Mouse (Mus musculus): Measurements from ENCODE around the gene H2afx. TPM values are rescaled to one million over a fixed set of nuclear protein-coding genes. Genes with fewer than 3 reads are reported as not detected.
"Not testable (repeated sequence)": the region's sequence is repeated elsewhere in the genome, so short reads cannot be mapped to it uniquely, and the experiment has no call there.

The H2afx gene
- polyA plus RNA-seq, 1 experiment from 2014 or later = 363 TPM

DNA sequence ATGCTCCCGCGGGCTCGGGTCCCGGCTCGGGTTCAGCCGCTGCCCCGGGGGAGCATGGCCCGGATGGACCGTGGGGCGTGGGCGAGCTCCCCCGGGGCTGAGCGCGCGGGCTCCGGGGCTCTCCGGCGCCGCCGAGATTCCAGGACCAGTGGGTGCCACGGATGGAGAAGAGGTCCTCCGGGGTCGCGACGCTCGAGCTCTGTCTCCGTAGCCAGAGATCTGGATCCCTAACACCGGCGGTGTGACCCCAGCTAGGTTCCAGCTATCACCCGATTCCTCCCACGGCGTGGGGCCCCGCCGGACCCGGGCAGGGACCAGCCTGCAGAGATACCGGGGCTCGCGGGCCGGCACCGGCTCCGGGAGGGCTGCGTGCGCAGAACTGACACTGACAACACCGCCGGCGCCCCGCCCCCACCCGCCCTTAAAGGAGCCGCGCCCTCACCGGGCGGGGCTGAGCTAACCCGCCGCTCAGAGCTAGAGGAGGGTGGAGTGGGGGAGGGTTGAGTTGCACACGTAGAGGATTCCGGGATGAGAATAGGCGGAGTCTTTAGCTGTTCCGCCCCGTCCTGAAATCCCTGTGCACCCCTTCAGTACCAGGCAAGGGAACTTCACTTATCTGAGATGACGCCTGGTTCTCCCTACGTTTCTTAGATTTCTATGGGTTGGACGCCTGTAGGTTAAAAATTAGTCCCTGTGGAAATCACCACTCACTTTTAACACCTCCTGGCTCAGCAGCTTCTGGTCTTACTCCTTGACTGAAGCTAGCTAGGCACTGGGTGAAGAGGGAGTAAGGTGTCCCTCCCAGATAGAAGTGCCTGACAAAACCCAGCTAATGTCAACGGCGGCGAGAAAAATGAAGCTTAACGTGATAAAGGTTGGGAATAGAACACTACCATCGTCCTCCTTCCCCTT lies 14.4 kb upstream of the H2afx start, which contains the start of gene C2cd2l:
Gene C2cd2l, minus strand, starts transcription at position 399 of the 912 bp plus-strand sequence.
- Histone ChIP-seq H3K9ac (replicated peaks) (peak within 1 kb of the TSS; percentile 91), H3K9me3 (no peaks in the 10 kb centered on the region), H3K36me3 (peaks cover 17% of the 10 kb centered on the region), H3K27me3 (no peaks in the 10 kb centered on the region; the same call in 1 of the 2 replicates), H3K27ac (replicated peaks) (peak within 1 kb of the TSS; percentile 80), H3K4me1 (peaks cover 34% of the 10 kb centered on the region), H3K4me3 (peak within 1 kb of the TSS; percentile 95), H3K4me2 (replicated peaks) (peak within 1 kb of the TSS; percentile 92)
- ATAC-seq (ENCODE audit: low FRiP score, low read depth) = peak; percentile 98
- under 1% methylated on average over 66 of the region's 67 CpGs for WGBS

DNA sequence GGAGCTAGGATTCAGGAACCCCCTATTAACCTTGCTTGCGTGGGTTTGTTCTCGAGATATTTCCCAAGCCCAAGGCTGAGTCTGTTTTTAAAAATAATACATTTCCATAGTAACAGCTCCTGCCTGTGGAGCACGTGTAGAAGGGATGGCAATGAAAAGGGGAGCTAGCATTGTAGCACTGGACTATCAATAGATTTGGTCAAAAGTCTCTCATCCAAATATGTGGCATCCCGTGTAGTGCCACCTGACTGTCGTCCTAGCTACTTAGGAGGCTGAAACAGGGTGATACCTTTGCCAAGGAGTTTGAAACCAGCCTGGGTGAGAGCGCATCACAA lies 13.7 kb upstream of the H2afx start:
- Histone ChIP-seq H3K4me2 (replicated peaks) (peak overlapping the region; percentile 92), H3K4me1 (peaks cover 36% of the 10 kb centered on the region), H3K9ac (replicated peaks) (peak overlapping the region; percentile 47), H3K27ac (replicated peaks) (peak overlapping the region; percentile 80), H3K36me3 (peaks cover 11% of the 10 kb centered on the region), H3K9me3 (no peaks in the 10 kb centered on the region), H3K27me3 (no peaks in the 10 kb centered on the region; the same call in 1 of the 2 replicates), H3K4me3 (peak overlapping the region; percentile 95)
- ATAC-seq (ENCODE audit: low FRiP score, low read depth) = no peak
- WGBS = 22% methylated on average over 6 of the region's 6 CpGs

DNA sequence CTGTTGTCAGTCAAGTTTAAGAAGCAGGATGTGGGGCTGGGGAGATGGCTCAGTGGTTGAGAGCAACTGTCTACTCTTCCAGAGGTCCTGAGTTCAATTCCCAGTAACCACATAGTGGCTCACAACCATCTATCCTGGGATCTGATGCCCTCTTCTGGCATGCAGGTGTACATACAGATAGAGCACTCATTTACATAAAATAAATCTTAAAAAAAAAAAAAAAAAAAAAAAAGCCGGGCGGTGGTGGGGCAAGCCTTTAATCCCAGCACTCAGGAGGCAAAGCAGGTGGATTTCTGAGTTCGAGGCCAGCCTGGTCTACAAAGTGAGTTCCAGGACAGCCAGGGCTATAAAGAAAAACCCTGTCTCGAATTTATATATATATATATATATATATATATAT lies 10.8 kb upstream of the H2afx start:
- 74% methylated on average over 4 of the region's 4 CpGs for WGBS
- H3K27ac ChIP-seq (replicated peaks); H3K4me2 ChIP-seq (replicated peaks); ATAC-seq (ENCODE audit: low FRiP score, low read depth); H3K9me3 ChIP-seq; H3K36me3 ChIP-seq; H3K9ac ChIP-seq (replicated peaks); H3K27me3 ChIP-seq; H3K4me3 ChIP-seq: not testable (repeated sequence)
- peaks cover 34% of the 10 kb centered on the region for H3K4me1 ChIP-seq

DNA sequence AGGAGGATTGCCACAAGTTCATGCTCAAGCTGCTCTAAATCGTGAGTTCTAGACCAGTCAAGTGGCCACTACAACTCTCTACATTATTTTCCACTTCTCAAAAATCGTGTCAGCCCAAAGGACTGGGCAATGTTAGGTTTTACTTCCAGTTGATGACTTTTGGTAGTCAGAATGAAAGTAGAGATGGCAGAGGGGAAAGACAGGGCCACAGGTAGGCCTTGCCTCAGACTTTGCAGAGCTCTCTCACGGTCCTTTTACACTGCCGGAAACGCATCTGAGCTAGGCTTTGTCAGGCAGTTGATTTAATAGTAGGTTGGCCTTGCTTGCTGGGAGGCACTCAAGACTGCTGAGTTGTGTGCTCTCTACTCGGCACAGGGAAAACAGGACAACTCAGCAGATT lies 10.3 kb upstream of the H2afx start:
- H3K4me2 ChIP-seq (replicated peaks) = no peak overlapping the region
- no peaks in the 10 kb centered on the region for H3K9me3 ChIP-seq
- no peak for ATAC-seq (ENCODE audit: low FRiP score, low read depth)
- no peak overlapping the region for H3K4me3 ChIP-seq
- H3K27me3 ChIP-seq = no peaks in the 10 kb centered on the region
- peaks cover 8% of the 10 kb centered on the region; the same call in 1 of the 2 replicates for H3K36me3 ChIP-seq
- H3K4me1 ChIP-seq = peaks cover 30% of the 10 kb centered on the region
- 89% methylated on average over 6 of the region's 6 CpGs for WGBS
- H3K9ac ChIP-seq (replicated peaks) = no peak overlapping the region
- H3K27ac ChIP-seq (replicated peaks) = no peak overlapping the region

DNA sequence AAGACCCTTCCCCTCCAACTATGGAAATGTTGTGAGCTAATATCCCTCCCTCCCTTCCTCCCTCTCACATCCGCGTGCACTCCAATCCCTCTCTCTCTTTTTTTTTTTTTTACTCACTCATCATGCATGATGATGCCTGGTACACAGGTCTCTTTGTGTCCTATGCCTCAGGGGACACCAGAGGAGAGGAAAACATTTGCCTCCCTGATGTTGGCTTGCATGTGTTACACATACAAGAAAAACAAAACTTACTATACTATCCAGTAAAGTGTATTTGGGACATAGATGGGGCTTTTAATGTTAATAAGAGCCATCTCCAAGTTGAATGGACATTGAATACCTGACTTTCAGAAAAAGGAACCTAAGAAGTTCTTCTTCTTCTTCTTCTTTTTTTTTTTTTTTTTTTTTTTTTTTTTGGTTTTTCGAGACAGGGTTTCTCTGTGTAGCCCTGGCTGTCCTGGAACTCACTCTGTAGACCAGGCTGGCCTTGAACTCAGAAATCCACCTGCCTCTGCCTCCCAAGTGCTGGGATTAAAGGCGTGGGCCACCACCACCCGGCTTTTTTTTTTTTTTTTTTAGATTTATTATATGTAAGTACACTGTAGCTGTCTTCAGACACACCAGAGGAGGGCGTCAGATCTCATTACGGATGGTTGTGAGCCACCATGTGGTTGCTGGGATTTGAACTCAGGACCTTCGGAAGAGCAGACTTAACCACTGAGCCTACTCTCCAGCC lies 9.3 kb upstream of the H2afx start:
- peaks cover 16% of the 10 kb centered on the region for H3K36me3 ChIP-seq
- not testable (repeated sequence) for H3K9ac ChIP-seq (replicated peaks); H3K27ac ChIP-seq (replicated peaks); H3K4me3 ChIP-seq; H3K27me3 ChIP-seq; H3K9me3 ChIP-seq; ATAC-seq (ENCODE audit: low FRiP score, low read depth)
- peak overlapping the region; percentile 61; the same call in 1 of the 2 replicates for H3K4me2 ChIP-seq (replicated peaks)
- peaks cover 25% of the 10 kb centered on the region for H3K4me1 ChIP-seq
- 69% methylated on average over 5 of the region's 8 CpGs for WGBS

DNA sequence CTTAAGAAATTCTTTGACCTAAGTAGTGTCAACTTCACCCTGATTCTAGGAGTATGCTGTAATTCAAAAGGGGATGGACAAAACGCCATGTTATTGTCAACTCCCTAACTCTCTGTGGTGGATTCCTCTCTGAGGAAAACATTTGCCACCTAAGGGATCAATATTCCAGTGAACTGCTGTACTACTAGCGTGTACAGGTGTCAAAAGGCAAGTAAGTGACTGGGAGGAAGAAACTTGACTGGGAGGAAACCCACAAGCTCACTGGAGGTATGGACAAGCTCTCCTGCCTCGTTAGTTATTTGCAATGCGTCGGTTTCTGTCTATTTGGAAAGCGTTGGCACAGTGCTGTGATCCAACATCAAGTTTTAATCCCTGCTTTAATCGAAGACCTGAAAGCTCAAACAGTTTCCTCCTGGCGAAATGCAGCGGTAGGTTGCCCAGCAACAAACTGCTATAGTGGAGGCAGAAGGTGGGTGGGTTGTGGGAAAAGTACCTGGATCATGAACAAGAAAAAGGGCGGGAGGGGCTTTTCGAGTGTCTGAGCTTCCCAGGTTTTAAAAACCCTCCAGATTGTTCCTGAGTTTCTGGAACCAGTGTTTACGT lies 8.6 kb upstream of the H2afx start, which contains the start of gene Dpagt1:
Gene Dpagt1, plus strand, starts transcription at position 252 of the 603 bp plus-strand sequence.
- ATAC-seq (ENCODE audit: low FRiP score, low read depth) = no peak
- H3K27ac ChIP-seq (replicated peaks) = peak within 1 kb of the TSS; percentile 90
- no peaks in the 10 kb centered on the region for H3K27me3 ChIP-seq
- H3K4me2 ChIP-seq (replicated peaks) = peak within 1 kb of the TSS; percentile 61
- H3K9ac ChIP-seq (replicated peaks) = peak within 1 kb of the TSS; percentile 85
- H3K4me1 ChIP-seq = peaks cover 20% of the 10 kb centered on the region
- no peaks in the 10 kb centered on the region for H3K9me3 ChIP-seq
- H3K4me3 ChIP-seq = peak within 1 kb of the TSS; percentile 78
- peaks cover 22% of the 10 kb centered on the region for H3K36me3 ChIP-seq
- 4% methylated on average over 12 of the region's 12 CpGs for WGBS

DNA sequence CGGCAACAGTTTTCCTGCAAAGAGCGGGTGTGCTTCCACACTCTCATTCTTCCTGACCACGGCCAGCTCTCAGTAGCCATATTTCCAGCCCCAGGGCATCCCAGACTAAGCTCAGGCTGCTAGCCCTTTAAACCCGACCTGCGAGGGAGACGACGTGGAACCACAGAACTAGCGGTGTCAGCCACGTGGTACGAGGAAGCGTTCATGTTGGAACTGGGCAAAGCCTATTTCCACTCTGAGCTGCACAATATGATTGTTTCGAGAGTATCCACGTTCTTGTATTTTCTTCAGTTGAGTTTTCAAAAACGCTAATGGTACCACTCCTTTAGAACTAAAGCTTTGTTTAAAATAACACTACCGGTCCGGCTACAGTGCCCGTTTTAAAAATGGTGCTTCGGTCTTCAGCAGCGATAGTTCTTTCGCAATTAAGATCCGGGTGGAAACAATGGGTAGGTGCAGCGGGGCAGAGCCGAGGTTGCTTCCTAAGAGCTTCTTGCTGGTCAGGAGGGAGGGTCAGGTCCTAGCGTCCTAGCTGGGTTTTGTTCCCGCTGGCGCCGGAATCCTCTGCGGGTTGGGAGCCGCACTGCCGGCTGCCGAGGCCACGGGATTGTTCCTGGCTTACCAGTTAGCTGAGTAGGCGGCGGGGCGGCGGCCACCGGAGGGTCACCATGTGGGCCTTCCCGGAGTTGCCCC lies 8.0 kb upstream of the H2afx start:
- peak overlapping the region; percentile 85 for H3K9ac ChIP-seq (replicated peaks)
- peak; percentile 85 for ATAC-seq (ENCODE audit: low FRiP score, low read depth)
- no peaks in the 10 kb centered on the region for H3K9me3 ChIP-seq
- peak overlapping the region; percentile 78 for H3K4me3 ChIP-seq
- H3K27ac ChIP-seq (replicated peaks) = peak overlapping the region; percentile 90
- H3K36me3 ChIP-seq = peaks cover 29% of the 10 kb centered on the region
- peaks cover 18% of the 10 kb centered on the region for H3K4me1 ChIP-seq
- peak overlapping the region; percentile 61 for H3K4me2 ChIP-seq (replicated peaks)
- no peaks in the 10 kb centered on the region for H3K27me3 ChIP-seq
- WGBS = under 1% methylated on average over 38 of the region's 38 CpGs

DNA sequence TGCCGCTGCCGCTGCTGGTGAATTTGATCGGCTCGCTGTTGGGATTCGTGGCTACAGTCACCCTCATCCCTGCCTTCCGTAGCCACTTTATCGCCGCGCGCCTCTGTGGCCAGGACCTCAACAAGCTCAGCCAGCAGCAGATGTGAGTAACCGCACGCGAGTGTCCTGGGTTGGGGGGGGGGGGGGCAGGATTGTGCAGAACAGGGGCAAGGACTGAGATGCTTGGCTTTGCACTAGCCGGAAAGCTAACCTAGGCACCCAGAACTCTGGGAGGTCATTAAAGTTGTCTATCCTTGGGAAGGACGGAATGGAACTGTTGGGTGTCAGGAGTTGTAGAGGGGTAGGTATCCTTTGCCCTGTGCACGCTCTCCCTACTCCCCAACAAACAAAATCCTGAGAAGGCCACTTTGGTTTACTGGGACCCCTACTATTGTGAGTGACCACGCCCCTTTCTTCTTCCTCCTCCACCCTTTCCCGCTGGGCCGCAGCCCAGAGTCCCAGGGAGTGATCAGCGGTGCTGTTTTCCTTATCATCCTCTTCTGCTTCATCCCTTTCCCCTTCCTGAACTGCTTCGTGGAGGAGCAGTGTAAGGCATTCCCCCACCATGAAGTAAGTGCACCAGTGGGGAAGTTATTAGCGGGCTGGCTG lies 7.3 kb upstream of the H2afx start:
- under 1% methylated on average over 22 of the region's 22 CpGs for WGBS
- peak overlapping the region; percentile 85 for H3K9ac ChIP-seq (replicated peaks)
- no peaks in the 10 kb centered on the region for H3K9me3 ChIP-seq
- H3K4me2 ChIP-seq (replicated peaks) = peak overlapping the region; percentile 61
- no peaks in the 10 kb centered on the region for H3K27me3 ChIP-seq
- H3K4me1 ChIP-seq = peaks cover 18% of the 10 kb centered on the region
- peak overlapping the region; percentile 78 for H3K4me3 ChIP-seq
- H3K36me3 ChIP-seq = peaks cover 35% of the 10 kb centered on the region
- H3K27ac ChIP-seq (replicated peaks) = peak overlapping the region; percentile 90
- peak; percentile 55 for ATAC-seq (ENCODE audit: low FRiP score, low read depth)

DNA sequence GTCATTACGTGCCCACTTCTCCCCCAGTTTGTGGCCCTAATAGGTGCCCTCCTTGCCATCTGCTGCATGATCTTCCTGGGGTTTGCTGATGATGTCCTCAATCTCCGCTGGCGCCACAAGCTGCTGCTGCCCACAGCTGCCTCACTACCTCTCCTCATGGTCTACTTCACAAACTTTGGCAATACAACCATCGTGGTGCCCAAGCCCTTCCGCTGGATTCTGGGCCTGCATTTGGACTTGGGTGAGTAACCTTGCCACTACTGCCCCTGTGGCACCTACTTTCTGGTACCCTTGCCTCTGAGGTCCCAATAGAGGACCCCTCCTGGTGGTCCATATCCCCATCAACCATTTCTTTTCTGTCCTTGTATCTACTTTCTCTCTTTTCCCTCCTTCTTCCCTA lies 6.6 kb upstream of the H2afx start:
- peak overlapping the region; percentile 78 for H3K4me3 ChIP-seq
- peak overlapping the region; percentile 61 for H3K4me2 ChIP-seq (replicated peaks)
- ATAC-seq (ENCODE audit: low FRiP score, low read depth) = no peak
- WGBS = 96% methylated on average over 5 of the region's 5 CpGs
- no peaks in the 10 kb centered on the region for H3K27me3 ChIP-seq
- H3K9ac ChIP-seq (replicated peaks) = peak overlapping the region; percentile 85
- no peak overlapping the region for H3K27ac ChIP-seq (replicated peaks)
- H3K9me3 ChIP-seq = no peaks in the 10 kb centered on the region
- peaks cover 41% of the 10 kb centered on the region for H3K36me3 ChIP-seq
- peaks cover 18% of the 10 kb centered on the region for H3K4me1 ChIP-seq

DNA sequence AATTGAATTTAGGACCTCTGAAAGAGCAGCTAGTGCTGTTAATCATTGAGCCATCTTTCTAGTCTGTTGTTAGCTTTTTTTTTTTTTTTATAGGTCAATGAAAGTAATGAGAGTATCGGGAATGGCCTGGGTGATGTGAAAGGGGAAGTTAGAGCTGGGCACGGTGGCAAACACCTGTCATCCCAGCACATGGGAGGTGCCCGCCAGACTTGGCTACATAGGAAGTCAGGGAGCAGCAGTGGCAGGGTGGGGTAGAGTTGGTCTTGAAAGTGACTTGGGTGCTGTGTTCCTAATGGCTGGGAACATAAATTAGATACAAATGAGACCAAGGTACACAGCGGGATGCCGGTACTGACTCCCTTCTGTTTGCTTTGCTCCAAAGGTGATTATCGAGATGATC lies 3.8 kb upstream of the H2afx start:
- WGBS = 94% methylated on average over 6 of the region's 6 CpGs
- ATAC-seq (ENCODE audit: low FRiP score, low read depth) = no peak
- no peak overlapping the region for H3K4me3 ChIP-seq
- H3K27me3 ChIP-seq = no peaks in the 10 kb centered on the region
- no peak overlapping the region for H3K27ac ChIP-seq (replicated peaks)
- H3K36me3 ChIP-seq = peaks cover 52% of the 10 kb centered on the region
- H3K9ac ChIP-seq (replicated peaks) = no peak overlapping the region
- no peaks in the 10 kb centered on the region for H3K9me3 ChIP-seq
- H3K4me2 ChIP-seq (replicated peaks) = no peak overlapping the region
- H3K4me1 ChIP-seq = peaks cover 15% of the 10 kb centered on the region
